Mouse (Mus musculus): ENCODE measurements around the gene Lrrc25. TPM values are rescaled to one million over a fixed set of nuclear protein-coding genes. Genes with fewer than 3 reads are reported as not detected.

Gene Lrrc25
- polyA plus RNA-seq, 1 experiment from 2014 or later = 1.9 TPM

DNA sequence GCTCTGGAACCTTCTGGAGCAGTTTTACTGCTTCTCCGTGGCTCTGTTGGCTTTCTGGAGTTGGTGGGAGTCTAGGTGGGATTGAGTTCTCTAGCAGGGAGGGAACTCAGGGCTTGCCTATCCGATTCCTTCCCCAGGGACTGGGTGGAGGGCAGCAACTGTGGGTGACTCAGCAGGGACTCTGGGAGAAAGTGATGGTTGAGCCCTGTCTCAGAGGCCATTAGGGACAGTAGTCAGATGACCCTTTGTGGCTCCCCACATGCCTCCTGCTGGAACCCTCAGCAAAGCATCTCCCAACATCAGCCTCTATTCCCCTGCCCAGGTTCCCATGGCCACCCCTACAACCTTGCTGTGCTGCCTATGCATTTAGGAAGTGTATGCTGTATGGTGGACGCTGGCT lies 27.1 kb downstream of the Lrrc25 start:
- Histone ChIP-seq H3K4me3 (no peak overlapping the region), H3K27me3 (no peaks in the 10 kb centered on the region), H3K4me1 (peaks cover 9% of the 10 kb centered on the region), H3K9ac (no peak overlapping the region), H3K9me3 (no peaks in the 10 kb centered on the region), H3K4me2 (no peak overlapping the region), H3K27ac (no peak overlapping the region), H3K36me3 (no peaks in the 10 kb centered on the region)
- 67% methylated on average over 3 of the region's 3 CpGs for WGBS
- ATAC-seq (ENCODE audit: insufficient number of reproducible peaks, insufficient read depth, low FRiP score, low TSS enrichment, low read depth) = no peak

- no peaks in the 10 kb centered on the region for H3K27me3 ChIP-seq
- peaks cover 8% of the 10 kb centered on the region; the same call in 1 of the 2 replicates for H3K36me3 ChIP-seq
- H3K27ac ChIP-seq = no peak overlapping the region
- WGBS = 86% methylated on average over 2 of the region's 2 CpGs
- no peak for ATAC-seq (ENCODE audit: insufficient number of reproducible peaks, insufficient read depth, low FRiP score, low TSS enrichment, low read depth)
- H3K9me3 ChIP-seq = no peaks in the 10 kb centered on the region
- no peak overlapping the region for H3K9ac ChIP-seq
- H3K4me2 ChIP-seq = no peak overlapping the region
- H3K4me3 ChIP-seq = no peak overlapping the region
- H3K4me1 ChIP-seq = peaks cover 16% of the 10 kb centered on the region
Observed at GRCm38 (mm10) chr8:70644065-70644464, 28.1 kb downstream of the Lrrc25 start.

DNA sequence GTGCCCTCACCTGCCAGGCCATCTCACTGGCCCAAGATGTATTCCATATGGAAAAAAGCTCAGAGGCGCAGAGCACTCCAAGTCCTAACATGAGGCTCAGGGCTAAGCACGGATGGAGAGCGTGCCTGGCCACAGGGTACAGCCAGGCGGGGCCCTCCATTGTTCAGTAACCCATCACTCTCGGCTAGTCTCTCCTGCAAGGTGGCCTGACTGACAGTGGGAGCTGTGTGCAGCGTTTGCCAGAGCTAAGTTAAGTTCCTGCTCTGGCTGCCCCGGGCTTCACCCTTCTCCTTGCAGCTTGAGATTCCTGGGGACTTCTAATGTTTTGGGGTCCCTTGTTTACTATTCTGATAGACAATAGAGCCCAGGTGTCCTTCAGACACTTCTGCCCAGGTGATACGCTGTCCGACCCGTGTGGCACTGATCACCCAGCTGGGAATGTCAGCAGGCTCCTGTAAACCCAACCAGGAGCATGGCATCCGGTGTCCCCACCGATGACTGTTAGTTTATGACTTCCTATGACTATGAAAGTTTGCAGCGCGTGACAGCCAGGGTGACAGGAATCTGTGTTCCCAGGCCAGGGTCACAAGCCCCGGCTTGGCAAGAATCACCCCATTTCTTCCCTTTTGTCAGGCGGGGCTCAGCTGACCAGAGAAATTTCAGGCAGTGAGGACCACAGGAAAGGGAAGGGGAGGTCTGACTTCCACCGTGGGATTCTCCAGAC lies 29.7 kb downstream of the Lrrc25 start:
- H3K4me1 ChIP-seq = peaks cover 23% of the 10 kb centered on the region
- no peak overlapping the region for H3K4me3 ChIP-seq
- H3K9me3 ChIP-seq = no peaks in the 10 kb centered on the region
- H3K9ac ChIP-seq = no peak overlapping the region
- H3K36me3 ChIP-seq = peaks cover 23% of the 10 kb centered on the region
- H3K4me2 ChIP-seq = no peak overlapping the region
- H3K27me3 ChIP-seq = no peaks in the 10 kb centered on the region
- ATAC-seq (ENCODE audit: insufficient number of reproducible peaks, insufficient read depth, low FRiP score, low TSS enrichment, low read depth) = no peak
- no peak overlapping the region for H3K27ac ChIP-seq
- 60% methylated on average over 17 of the region's 17 CpGs for WGBS

DNA sequence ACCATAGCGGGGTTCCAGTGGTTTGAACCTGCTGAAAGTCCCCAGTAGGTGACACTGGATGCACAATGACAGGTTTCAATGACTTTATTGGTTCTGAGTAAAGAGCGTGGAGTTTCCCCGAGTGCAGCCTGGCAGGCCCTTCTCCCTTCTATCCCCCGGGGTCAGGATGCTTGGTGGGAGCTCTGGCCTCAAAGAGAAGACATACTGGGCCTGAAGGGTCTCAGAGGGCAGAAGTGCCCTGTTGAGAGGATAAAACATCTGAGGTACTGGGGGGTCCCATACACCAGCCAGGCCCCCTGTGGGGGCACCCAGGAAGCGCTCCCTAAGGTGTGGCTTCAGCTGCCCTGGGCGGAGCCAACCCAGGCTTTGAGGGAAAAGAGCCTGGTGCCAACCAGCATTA lies 30.4 kb downstream of the Lrrc25 start:
- Histone ChIP-seq H3K4me3 (no peak overlapping the region), H3K27ac (no peak overlapping the region), H3K4me1 (peaks cover 23% of the 10 kb centered on the region), H3K9me3 (no peaks in the 10 kb centered on the region), H3K4me2 (no peak overlapping the region), H3K36me3 (peaks cover 30% of the 10 kb centered on the region), H3K27me3 (no peaks in the 10 kb centered on the region), H3K9ac (no peak overlapping the region)
- ATAC-seq (ENCODE audit: insufficient number of reproducible peaks, insufficient read depth, low FRiP score, low TSS enrichment, low read depth) = no peak
- WGBS = 85% methylated on average over 6 of the region's 6 CpGs

- Histone ChIP-seq H3K36me3 (peaks cover 34% of the 10 kb centered on the region), H3K27me3 (no peaks in the 10 kb centered on the region), H3K4me1 (peaks cover 23% of the 10 kb centered on the region), H3K9me3 (no peaks in the 10 kb centered on the region), H3K9ac (no peak overlapping the region), H3K4me2 (no peak overlapping the region), H3K4me3 (no peak overlapping the region), H3K27ac (no peak overlapping the region)
- no peak for ATAC-seq (ENCODE audit: insufficient number of reproducible peaks, insufficient read depth, low FRiP score, low TSS enrichment, low read depth)
Observed at GRCm38 (mm10) chr8:70646775-70647174, 30.8 kb downstream of the Lrrc25 start.

GRCm38 (mm10) chr8:70647343-70648163 lies 31.6 kb downstream of the Lrrc25 start:
- Histone ChIP-seq H3K27me3 (no peaks in the 10 kb centered on the region), H3K27ac (peak overlapping the region; percentile 1; the same call in 1 of the 2 replicates), H3K4me3 (no peak overlapping the region), H3K4me2 (no peak overlapping the region), H3K36me3 (peaks cover 42% of the 10 kb centered on the region), H3K9ac (0 out of 2 replicates have a peak overlapping the region, but pooled peaks have one; percentile 0), H3K4me1 (peaks cover 23% of the 10 kb centered on the region), H3K9me3 (no peaks in the 10 kb centered on the region)
- no peak for ATAC-seq (ENCODE audit: insufficient number of reproducible peaks, insufficient read depth, low FRiP score, low TSS enrichment, low read depth)
- 42% methylated on average over 8 of the region's 8 CpGs for WGBS

DNA sequence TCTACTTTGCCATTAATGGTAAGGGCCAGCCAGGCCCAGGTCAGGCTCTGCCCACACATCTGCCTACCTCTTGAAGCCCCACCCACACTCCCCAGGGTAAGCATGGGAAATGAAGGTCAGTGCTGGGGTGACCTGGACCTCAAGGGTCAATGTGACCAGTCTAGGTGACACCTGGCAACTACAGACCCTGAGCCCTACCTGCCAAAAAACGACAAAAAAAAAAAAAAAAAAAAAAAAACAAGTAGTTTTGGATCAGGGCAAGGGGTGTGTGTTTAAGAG lies 32.1 kb downstream of the Lrrc25 start:
- Histone ChIP-seq H3K9me3 (no peaks in the 10 kb centered on the region), H3K4me2 (no peak overlapping the region), H3K4me3 (no peak overlapping the region), H3K4me1 (peaks cover 23% of the 10 kb centered on the region), H3K27me3 (no peaks in the 10 kb centered on the region), H3K36me3 (peaks cover 46% of the 10 kb centered on the region), H3K27ac (no peak overlapping the region), H3K9ac (no peak overlapping the region)
- WGBS = 58% methylated on average over 1 of the region's 1 CpGs
- no peak for ATAC-seq (ENCODE audit: insufficient number of reproducible peaks, insufficient read depth, low FRiP score, low TSS enrichment, low read depth)

GRCm38 (mm10) chr8:70648921-70649320 lies 33.0 kb downstream of the Lrrc25 start:
- Histone ChIP-seq H3K4me2 (no peak overlapping the region), H3K4me1 (peaks cover 23% of the 10 kb centered on the region), H3K36me3 (peaks cover 46% of the 10 kb centered on the region), H3K4me3 (no peak overlapping the region), H3K9me3 (no peaks in the 10 kb centered on the region), H3K27me3 (no peaks in the 10 kb centered on the region), H3K27ac (peak overlapping the region; percentile 51; the same call in 1 of the 2 replicates), H3K9ac (no peak overlapping the region)
- WGBS = 65% methylated on average over 3 of the region's 3 CpGs
- no peak for ATAC-seq (ENCODE audit: insufficient number of reproducible peaks, insufficient read depth, low FRiP score, low TSS enrichment, low read depth)

- H3K4me2 ChIP-seq = 0 out of 2 replicates have a peak overlapping the region, but pooled peaks have one; percentile 0
- H3K9ac ChIP-seq = no peak overlapping the region
- WGBS = 66% methylated on average over 4 of the region's 4 CpGs
- 0 out of 2 replicates have a peak, but pooled peaks have one; percentile 13 for ATAC-seq (ENCODE audit: insufficient number of reproducible peaks, insufficient read depth, low FRiP score, low TSS enrichment, low read depth)
- peaks cover 23% of the 10 kb centered on the region for H3K4me1 ChIP-seq
- H3K36me3 ChIP-seq = peaks cover 49% of the 10 kb centered on the region
- no peaks in the 10 kb centered on the region for H3K27me3 ChIP-seq
- H3K4me3 ChIP-seq = no peak overlapping the region
- H3K9me3 ChIP-seq = no peaks in the 10 kb centered on the region
- H3K27ac ChIP-seq = peak overlapping the region; percentile 51
Observed at GRCm38 (mm10) chr8:70649324-70649723, 33.4 kb downstream of the Lrrc25 start.

- Histone ChIP-seq H3K27me3 (no peaks in the 10 kb centered on the region), H3K9ac (no peak overlapping the region), H3K4me3 (no peak overlapping the region), H3K9me3 (no peaks in the 10 kb centered on the region), H3K27ac (no peak overlapping the region), H3K36me3 (peaks cover 60% of the 10 kb centered on the region), H3K4me2 (no peak overlapping the region), H3K4me1 (peaks cover 23% of the 10 kb centered on the region)
- ATAC-seq (ENCODE audit: insufficient number of reproducible peaks, insufficient read depth, low FRiP score, low TSS enrichment, low read depth) = no peak
- 93% methylated on average over 17 of the region's 17 CpGs for WGBS
Observed at GRCm38 (mm10) chr8:70650351-70650750, 34.4 kb downstream of the Lrrc25 start.

DNA sequence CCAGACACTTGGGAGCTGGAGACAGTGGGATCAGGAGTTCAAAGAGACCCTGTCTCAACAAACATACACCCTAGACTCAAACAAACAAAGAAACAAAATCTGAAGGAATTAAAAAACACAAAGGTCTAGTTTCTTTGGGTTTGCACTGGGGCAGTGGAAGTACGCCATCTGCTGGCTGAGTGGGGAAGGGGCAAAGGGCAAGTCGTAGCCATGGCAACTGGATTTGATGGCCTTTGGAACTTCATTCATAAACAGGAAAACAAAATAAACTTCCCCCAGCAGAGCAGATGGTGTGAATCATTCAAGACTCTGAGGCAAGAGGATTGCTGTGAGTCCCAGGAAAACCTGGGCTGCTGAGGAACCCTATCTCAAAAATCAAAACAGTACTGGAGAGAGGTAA lies 37.3 kb downstream of the Lrrc25 start:
- H3K4me1 ChIP-seq = peaks cover 21% of the 10 kb centered on the region
- H3K27me3 ChIP-seq = no peaks in the 10 kb centered on the region
- H3K36me3 ChIP-seq = peaks cover 84% of the 10 kb centered on the region
- no peak overlapping the region for H3K4me2 ChIP-seq
- H3K4me3 ChIP-seq = no peak overlapping the region
- H3K9ac ChIP-seq = no peak overlapping the region
- H3K27ac ChIP-seq = no peak overlapping the region; the same call in 1 of the 2 replicates
- H3K9me3 ChIP-seq = no peaks in the 10 kb centered on the region
- ATAC-seq (ENCODE audit: insufficient number of reproducible peaks, insufficient read depth, low FRiP score, low TSS enrichment, low read depth) = no peak
- WGBS = 65% methylated on average over 2 of the region's 2 CpGs

- no peaks in the 10 kb centered on the region for H3K9me3 ChIP-seq
- no peak for ATAC-seq (ENCODE audit: insufficient number of reproducible peaks, insufficient read depth, low FRiP score, low TSS enrichment, low read depth)
- 71% methylated on average over 1 of the region's 1 CpGs for WGBS
- peaks cover 24% of the 10 kb centered on the region for H3K4me1 ChIP-seq
- H3K4me2 ChIP-seq = no peak overlapping the region
- H3K36me3 ChIP-seq = peaks cover 75% of the 10 kb centered on the region
- H3K27ac ChIP-seq = no peak overlapping the region
- H3K27me3 ChIP-seq = no peaks in the 10 kb centered on the region
- no peak overlapping the region for H3K9ac ChIP-seq
- H3K4me3 ChIP-seq = no peak overlapping the region
Observed at GRCm38 (mm10) chr8:70654121-70654520, 38.2 kb downstream of the Lrrc25 start.

Measured in embryonic facial prominence, embryonic 13.5 days (tissue).